Mouse (Mus musculus) heart, postnatal 0 days (tissue): ENCODE measurements around the gene Icos.

Experiments used
- CTCF ChIP-seq: IDR thresholded peaks from 2 replicates; pipeline ENCODE4 v1.5.1; 2016; ENCODE audit warnings: antibody characterized with exemption, control low read depth, low read depth
- EP300 ChIP-seq: IDR thresholded peaks from 2 replicates; pipeline ENCODE4 v1.6.1; 2016; ENCODE audit warnings: antibody characterized with exemption, low read depth

DNA sequence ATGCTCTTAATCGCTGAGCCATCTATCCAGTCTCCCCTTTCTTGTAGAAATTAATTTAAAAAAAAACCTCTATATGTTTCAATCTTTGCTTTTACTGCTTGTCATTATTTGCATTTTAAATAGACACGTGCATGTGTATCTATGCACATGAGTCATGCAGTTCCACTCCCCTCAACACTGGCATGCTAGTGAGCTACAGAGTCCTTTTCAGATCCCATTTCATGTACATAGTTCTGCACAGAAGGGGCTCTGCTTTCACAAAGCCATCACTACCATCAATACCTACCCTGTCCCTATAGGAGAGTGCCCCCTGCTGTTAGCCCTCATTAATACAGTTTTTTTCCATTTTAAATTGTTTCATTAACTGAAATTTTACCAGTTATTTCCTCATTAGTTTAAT, 23.0 kb upstream of the Icos start:
- TF ChIP-seq CTCF (peak; percentile 73), EP300 (no peak)
